Mouse (Mus musculus) hematopoietic stem cell, adult 5-6 weeks (primary cell): ENCODE data around the gene Setd1a. TPM values are rescaled to one million over a fixed set of nuclear protein-coding genes. Genes with fewer than 3 reads are reported as not detected.
A peak's percentile ranks its signal among the peaks of the same experiment; 100 is the strongest.
"Not testable (repeated sequence)": the region's sequence is repeated elsewhere in the genome, so short reads cannot be mapped to it uniquely, and the experiment has no call there.

Source experiments
- ATAC-seq, 2 experiments: fragments of 125-278 bp in 1 of 2; replicated peaks in 1 of 2; 2 replicates each; pipeline ENCODE4 v1.8.0; 2016 to 2017; ENCODE audit warnings: inconsistent platforms in 2 of 2, mild to moderate bottlenecking in 2 of 2, moderate number of reproducible peaks in 2 of 2, low read depth in 1 of 2, moderate TSS enrichment in 1 of 2; ENCODE audit not compliant: low FRiP score in 2 of 2, poor library complexity in 2 of 2, severe bottlenecking in 2 of 2, insufficient read depth in 1 of 2, low TSS enrichment in 1 of 2
- total RNA-seq: library from RNA; stranded (forward); fragments of 172-1452, 232-1000 nt; gene quantifications from 2 replicates; pipeline ENCODE4 v1.2.3, GENCODE M21; 2017

Gene Setd1a
- total RNA-seq, 1 experiment from 2014 or later, result 12.4 TPM

- ATAC-seq, result no peak
These were observed 16.0 kb upstream of the Setd1a start for GRCm38 (mm10) chr7:127760478-127760877.

GRCm38 (mm10) chr7:127761026-127761425 lies 15.4 kb upstream of the Setd1a start:
- peak; percentile 67 to 76; a peak in 1 of 4 replicates for ATAC-seq

- ATAC-seq, result no peak
These were observed 12.8 kb upstream of the Setd1a start for GRCm38 (mm10) chr7:127763642-127764041.

GRCm38 (mm10) chr7:127765756-127766155 lies 10.7 kb upstream of the Setd1a start:
- ATAC-seq, result no peak

- ATAC-seq, result no peak
These were observed 9.4 kb upstream of the Setd1a start for GRCm38 (mm10) chr7:127766851-127767609.

DNA sequence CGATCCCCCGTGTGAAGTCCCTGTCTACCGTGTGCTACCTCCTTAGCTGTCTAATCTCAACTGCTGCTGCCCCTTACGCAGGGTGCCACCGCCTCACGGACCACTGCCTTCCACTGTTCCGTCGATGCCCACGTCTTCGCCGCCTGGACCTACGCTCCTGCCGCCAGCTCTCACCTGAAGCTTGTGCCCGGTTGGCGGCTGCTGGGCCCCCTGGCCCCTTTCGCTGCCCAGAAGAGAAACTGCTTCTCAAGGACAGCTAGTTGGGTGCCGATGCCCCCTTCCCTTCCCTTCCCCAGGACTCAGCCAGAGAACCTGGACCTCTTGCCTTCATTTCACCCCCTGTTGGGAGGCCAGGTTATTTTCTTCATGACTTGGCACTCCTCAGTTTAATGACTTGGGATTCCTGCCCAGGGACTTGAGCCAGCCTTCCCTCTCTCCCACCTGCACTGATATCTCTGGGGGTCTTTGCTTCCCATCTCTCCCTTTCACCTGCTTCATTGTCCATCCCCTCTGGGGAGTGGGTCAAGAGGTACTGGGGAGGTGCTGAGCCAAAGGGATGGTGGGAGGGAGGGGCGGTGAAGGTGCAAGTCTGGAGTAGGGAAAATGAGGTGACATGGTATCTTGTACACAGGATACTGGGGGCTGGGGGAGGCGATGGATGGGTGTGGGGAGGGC lies 8.7 kb upstream of the Setd1a start:
- ATAC-seq, result no peak

- ATAC-seq, result no peak
These were observed 8.0 kb upstream of the Setd1a start for GRCm38 (mm10) chr7:127768346-127768996.

GRCm38 (mm10) chr7:127768997-127769593 lies 7.4 kb upstream of the Setd1a start:
- ATAC-seq, result peak; percentile 66 to 81

DNA sequence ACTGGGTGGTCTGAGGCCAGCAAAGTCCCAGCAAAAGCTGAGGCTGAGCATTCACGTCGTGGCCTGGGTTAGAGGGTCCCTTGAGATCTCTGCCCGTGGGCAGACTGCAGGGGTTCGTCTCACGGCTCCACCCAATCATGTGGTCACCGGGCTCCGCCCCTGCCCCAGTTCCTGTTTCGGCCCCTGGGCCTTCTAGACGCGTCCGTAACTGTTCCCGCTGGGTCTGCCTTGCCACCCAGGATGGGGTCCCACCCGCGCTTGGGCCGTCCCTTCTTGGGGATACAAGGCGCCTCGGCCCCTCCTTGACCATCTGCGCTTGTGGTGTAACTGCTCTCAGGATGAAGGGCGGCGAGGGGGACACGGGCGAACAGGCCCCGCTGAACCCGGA lies 6.8 kb upstream of the Setd1a start, which contains the start of gene Orai3:
TSS of gene Orai3 (plus strand) at position 165 of the 388 bp plus-strand sequence.
- ATAC-seq, result peak; percentile 68

DNA sequence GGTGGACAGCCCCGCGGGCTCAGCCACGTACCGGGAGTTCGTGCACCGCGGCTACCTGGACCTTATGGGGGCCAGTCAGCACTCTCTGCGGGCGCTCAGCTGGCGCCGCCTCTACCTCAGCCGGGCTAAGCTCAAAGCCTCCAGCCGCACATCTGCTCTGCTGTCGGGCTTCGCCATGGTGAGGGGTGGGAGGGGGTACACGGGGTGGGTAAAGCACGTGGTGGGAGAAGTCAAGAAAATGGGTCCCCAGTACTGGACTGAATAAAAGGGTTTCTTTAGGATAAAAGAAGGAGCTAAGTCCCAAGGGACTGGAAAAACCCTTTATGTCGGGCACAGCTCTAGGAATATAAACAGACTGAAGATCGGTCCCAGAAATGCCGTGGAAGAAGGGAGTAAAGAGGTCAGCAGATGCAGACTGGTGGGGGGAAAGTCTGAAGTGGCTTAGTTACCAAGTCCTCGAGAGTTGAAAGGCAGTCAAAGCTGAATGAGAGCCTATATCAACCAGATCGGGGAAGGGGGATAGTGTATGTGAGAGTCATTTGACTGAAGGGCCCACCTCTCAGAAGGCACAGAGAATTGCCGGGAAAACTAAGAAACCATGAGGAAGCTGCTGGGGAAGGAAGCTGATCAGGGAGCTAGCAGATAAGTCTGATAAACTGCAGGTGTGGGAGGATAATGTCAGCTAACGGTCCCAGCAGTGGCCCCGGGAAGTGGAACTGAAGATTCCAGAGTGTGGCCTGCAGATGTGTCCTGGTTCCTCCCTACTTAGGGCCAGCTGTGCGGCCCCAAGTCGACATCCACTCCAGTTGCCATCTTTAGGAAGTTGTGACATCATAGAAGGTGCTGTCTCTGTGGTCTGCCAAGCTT lies 6.2 kb upstream of the Setd1a start:
- ATAC-seq, result peak in 1 of 2 experiments; percentile 5; a peak in 1 of 4 replicates

GRCm38 (mm10) chr7:127771262-127771661 lies 5.2 kb upstream of the Setd1a start:
- no peak for ATAC-seq

GRCm38 (mm10) chr7:127772080-127772479 lies 4.4 kb upstream of the Setd1a start:
- ATAC-seq, result no peak

GRCm38 (mm10) chr7:127772557-127772956 lies 3.9 kb upstream of the Setd1a start:
- no peak for ATAC-seq

GRCm38 (mm10) chr7:127773664-127774384 lies 2.6 kb upstream of the Setd1a start:
- peak; percentile 35 to 42; a peak in 3 of 4 replicates for ATAC-seq

DNA sequence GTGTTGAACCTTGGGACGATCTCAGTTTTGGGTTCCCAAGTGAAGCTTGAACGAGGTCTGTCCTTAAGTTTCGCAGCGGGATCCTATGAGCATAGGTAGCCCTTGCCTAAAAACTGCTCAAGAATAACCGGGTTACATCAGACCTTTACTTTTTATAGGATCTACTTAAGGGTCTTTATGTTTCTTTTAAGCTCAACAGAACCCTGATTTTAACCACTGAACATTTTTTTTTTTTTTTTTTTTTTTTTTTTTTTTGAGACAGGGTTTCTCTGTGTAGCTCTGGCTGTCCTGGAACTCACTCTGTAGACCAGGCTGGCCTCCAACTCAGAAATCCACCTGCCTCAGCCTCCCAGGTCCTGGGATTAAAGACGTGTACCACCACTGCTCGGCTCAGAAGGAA lies 633 bp upstream of the Setd1a start:
- not testable (repeated sequence) for ATAC-seq

GRCm38 (mm10) chr7:127776878-127777473 lies 506 bp downstream of the Setd1a start:
- peak; percentile 90 to 91 for ATAC-seq
